Mouse (Mus musculus) CD8-positive naive resting alpha-beta T cell, adult 2 months (primary cell): ENCODE measurements around the gene Drc7.

Experiments used
- DNase-seq, 2 experiments: peaks; one replicate each; pipeline ENCODE4 v3.0.0; 2022; ENCODE audit warnings: low read depth in 2 of 2, low spot score in 2 of 2

Gene Drc7

DNA sequence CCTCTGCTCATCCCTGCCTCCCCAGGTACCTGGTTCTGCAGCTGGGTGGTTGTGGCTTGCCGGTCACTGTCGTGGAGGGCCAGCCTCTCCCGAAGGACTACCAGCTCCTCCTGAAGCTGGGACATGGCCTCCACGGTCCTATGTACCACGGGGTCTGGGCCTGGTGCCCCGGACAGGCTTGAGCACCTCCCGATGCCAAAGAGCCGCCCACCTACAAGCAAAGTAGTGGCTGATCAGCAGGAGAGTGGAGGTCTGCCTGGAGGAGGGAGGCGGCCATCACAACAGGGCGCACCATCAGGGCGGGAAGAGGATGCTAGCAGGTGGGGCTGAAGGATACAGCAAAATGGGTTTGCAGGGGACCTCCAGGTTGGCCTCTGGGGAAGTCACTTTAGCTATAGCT lies 71.6 kb downstream of the Drc7 start:
- no peak for DNase-seq

DNA sequence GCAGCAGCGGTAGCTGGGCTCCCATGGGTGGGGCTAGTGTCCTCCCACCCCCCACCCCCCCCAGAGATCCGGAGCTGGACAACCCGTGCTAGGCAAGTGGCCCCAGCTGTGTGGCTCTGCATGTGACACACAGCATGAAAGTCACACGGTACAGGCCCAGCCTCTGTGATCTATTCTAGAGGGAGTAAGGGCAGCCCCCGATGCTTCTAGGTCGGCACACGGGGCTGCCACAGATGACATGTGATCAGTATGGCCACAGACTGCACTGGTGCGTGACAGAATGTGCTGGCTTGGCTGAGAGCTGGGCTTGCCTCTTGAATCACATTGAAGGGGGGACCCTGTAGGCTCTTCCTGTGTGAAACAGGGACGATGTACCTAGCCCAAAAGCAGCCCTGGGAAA lies 72.8 kb downstream of the Drc7 start:
- no peak for DNase-seq
